Mouse (Mus musculus): ENCODE results near the gene Dph2. TPM values are rescaled to one million over a fixed set of nuclear protein-coding genes. Genes with fewer than 3 reads are reported as not detected.
A peak's percentile ranks its signal among the peaks of the same experiment; 100 is the strongest.

Dph2 gene
- polyA plus RNA-seq, 1 experiment: not detected

GRCm38 (mm10) chr4:117855146-117855545 is 36.7 kb downstream of the Dph2 start:
- TF ChIP-seq POLR2A (IDR thresholded peaks at IDR 0.05; ENCODE audit: insufficient read depth, low read depth, low read length): no peak
- no peak for TF ChIP-seq CTCF (IDR thresholded peaks at IDR 0.05; ENCODE audit: insufficient read depth, low read depth, low read length)
- no peak overlapping the region for H3K4me3 ChIP-seq (ENCODE audit: insufficient read depth, low read depth, low read length)
- 63% methylated on average over 9 of the region's 9 CpGs for WGBS
- H3K4me1 ChIP-seq (ENCODE audit: control insufficient read depth, insufficient read depth, low read length): peaks cover 2% of the 10 kb centered on the region
- no peak overlapping the region; the same call in 1 of the 2 replicates for H3K27ac ChIP-seq (ENCODE audit: insufficient read depth, low read depth, low read length)

GRCm38 (mm10) chr4:117852152-117852868 is 39.5 kb downstream of the Dph2 start:
- Histone ChIP-seq H3K4me1 (ENCODE audit: control insufficient read depth, insufficient read depth, low read length) (peaks cover 10% of the 10 kb centered on the region), H3K4me3 (ENCODE audit: insufficient read depth, low read depth, low read length) (no peak overlapping the region), H3K27ac (ENCODE audit: insufficient read depth, low read depth, low read length) (0 out of 2 replicates have a peak overlapping the region, but pooled peaks have one; percentile 3)
- TF ChIP-seq POLR2A (IDR thresholded peaks at IDR 0.05; ENCODE audit: insufficient read depth, low read depth, low read length) (no peak), CTCF (IDR thresholded peaks at IDR 0.05; ENCODE audit: insufficient read depth, low read depth, low read length) (no peak)
- WGBS: 78% methylated on average over 10 of the region's 10 CpGs

- TF ChIP-seq POLR2A (IDR thresholded peaks at IDR 0.05; ENCODE audit: insufficient read depth, low read depth, low read length) (no peak), CTCF (IDR thresholded peaks at IDR 0.05; ENCODE audit: insufficient read depth, low read depth, low read length) (no peak)
- no peak overlapping the region for H3K4me3 ChIP-seq (ENCODE audit: insufficient read depth, low read depth, low read length)
- H3K4me1 ChIP-seq (ENCODE audit: control insufficient read depth, insufficient read depth, low read length): peaks cover 11% of the 10 kb centered on the region
- no peak overlapping the region for H3K27ac ChIP-seq (ENCODE audit: insufficient read depth, low read depth, low read length)
- 80% methylated on average over 7 of the region's 7 CpGs for WGBS
These were observed 41.0 kb downstream of the Dph2 start for GRCm38 (mm10) chr4:117850871-117851270.

GRCm38 (mm10) chr4:117850176-117850575 is 41.7 kb downstream of the Dph2 start:
- H3K4me1 ChIP-seq (ENCODE audit: control insufficient read depth, insufficient read depth, low read length): peaks cover 10% of the 10 kb centered on the region
- 79% methylated on average over 7 of the region's 7 CpGs for WGBS
- TF ChIP-seq CTCF (IDR thresholded peaks at IDR 0.05; ENCODE audit: insufficient read depth, low read depth, low read length) (no peak), POLR2A (IDR thresholded peaks at IDR 0.05; ENCODE audit: insufficient read depth, low read depth, low read length) (no peak)
- no peak overlapping the region for H3K27ac ChIP-seq (ENCODE audit: insufficient read depth, low read depth, low read length)
- no peak overlapping the region for H3K4me3 ChIP-seq (ENCODE audit: insufficient read depth, low read depth, low read length)

- Histone ChIP-seq H3K4me1 (ENCODE audit: control insufficient read depth, insufficient read depth, low read length) (peaks cover 10% of the 10 kb centered on the region), H3K27ac (ENCODE audit: insufficient read depth, low read depth, low read length) (0 out of 2 replicates have a peak overlapping the region, but pooled peaks have one; percentile 8), H3K4me3 (ENCODE audit: insufficient read depth, low read depth, low read length) (no peak overlapping the region)
- TF ChIP-seq CTCF (IDR thresholded peaks at IDR 0.05; ENCODE audit: insufficient read depth, low read depth, low read length) (no peak), POLR2A (IDR thresholded peaks at IDR 0.05; ENCODE audit: insufficient read depth, low read depth, low read length) (no peak)
- WGBS: 67% methylated on average over 5 of the region's 5 CpGs
These were observed 42.3 kb downstream of the Dph2 start for GRCm38 (mm10) chr4:117849506-117849905.

GRCm38 (mm10) chr4:117849063-117849462 is 42.8 kb downstream of the Dph2 start:
- TF ChIP-seq POLR2A (IDR thresholded peaks at IDR 0.05; ENCODE audit: insufficient read depth, low read depth, low read length) (no peak), CTCF (IDR thresholded peaks at IDR 0.05; ENCODE audit: insufficient read depth, low read depth, low read length) (no peak)
- no peak overlapping the region for H3K4me3 ChIP-seq (ENCODE audit: insufficient read depth, low read depth, low read length)
- peaks cover 10% of the 10 kb centered on the region for H3K4me1 ChIP-seq (ENCODE audit: control insufficient read depth, insufficient read depth, low read length)
- 72% methylated on average over 17 of the region's 17 CpGs for WGBS
- 0 out of 2 replicates have a peak overlapping the region, but pooled peaks have one; percentile 8 for H3K27ac ChIP-seq (ENCODE audit: insufficient read depth, low read depth, low read length)

- no peak overlapping the region for H3K27ac ChIP-seq (ENCODE audit: insufficient read depth, low read depth, low read length)
- no peak for TF ChIP-seq POLR2A (IDR thresholded peaks at IDR 0.05; ENCODE audit: insufficient read depth, low read depth, low read length)
- no peak for TF ChIP-seq CTCF (IDR thresholded peaks at IDR 0.05; ENCODE audit: insufficient read depth, low read depth, low read length)
- no peak overlapping the region for H3K4me3 ChIP-seq (ENCODE audit: insufficient read depth, low read depth, low read length)
- 50% methylated on average over 2 of the region's 2 CpGs for WGBS
- peaks cover 10% of the 10 kb centered on the region for H3K4me1 ChIP-seq (ENCODE audit: control insufficient read depth, insufficient read depth, low read length)
These were observed 44.8 kb downstream of the Dph2 start for GRCm38 (mm10) chr4:117847011-117847410.

- Histone ChIP-seq H3K27ac (ENCODE audit: insufficient read depth, low read depth, low read length) (no peak overlapping the region), H3K4me1 (ENCODE audit: control insufficient read depth, insufficient read depth, low read length) (peaks cover 10% of the 10 kb centered on the region), H3K4me3 (ENCODE audit: insufficient read depth, low read depth, low read length) (no peak overlapping the region)
- TF ChIP-seq POLR2A (IDR thresholded peaks at IDR 0.05; ENCODE audit: insufficient read depth, low read depth, low read length): no peak
- no peak for TF ChIP-seq CTCF (IDR thresholded peaks at IDR 0.05; ENCODE audit: insufficient read depth, low read depth, low read length)
- WGBS: 96% methylated on average over 4 of the region's 4 CpGs
These were observed 45.6 kb downstream of the Dph2 start for GRCm38 (mm10) chr4:117846261-117846660.

- no peak for TF ChIP-seq CTCF (IDR thresholded peaks at IDR 0.05; ENCODE audit: insufficient read depth, low read depth, low read length)
- TF ChIP-seq POLR2A (IDR thresholded peaks at IDR 0.05; ENCODE audit: insufficient read depth, low read depth, low read length): no peak
- Histone ChIP-seq H3K27ac (ENCODE audit: insufficient read depth, low read depth, low read length) (no peak overlapping the region), H3K4me3 (ENCODE audit: insufficient read depth, low read depth, low read length) (no peak overlapping the region), H3K4me1 (ENCODE audit: control insufficient read depth, insufficient read depth, low read length) (peaks cover 10% of the 10 kb centered on the region)
- WGBS: 87% methylated on average over 11 of the region's 11 CpGs
These were observed 46.5 kb downstream of the Dph2 start for GRCm38 (mm10) chr4:117845316-117845715.
